In genomic region chr19:23478895-23479596, GRCm38 (mm10) we compare ENCODE assay signal across 9 mouse cellular contexts. TPM values are rescaled to one million over a fixed set of nuclear protein-coding genes. Genes with fewer than 3 reads are reported as not detected.
A peak's percentile ranks its signal among the peaks of the same experiment; 100 is the strongest.
DNase-seq lines count a peak whose midpoint lies in the region; ATAC-seq and TF ChIP-seq lines count a peak whose summit lies in the region.
"Had no signal": no experiment of that assay in that cellular context is flagged by ENCODE, and none has a peak within 500 bp of the region (broad histone marks: within the 10 kb centered on the region; RNA-seq: fewer than 3 reads in every experiment).

No protein-coding gene starts in this region.

- no peak for TF ChIP-seq EP300 in heart, postnatal 0 days (IDR thresholded peaks at IDR 0.05; ENCODE audit: low read depth)

- no peaks in the 10 kb centered on the region for H3K27me3 ChIP-seq in heart, postnatal 0 days (ENCODE audit: control insufficient read depth, insufficient read depth, low read length)
- H3K27me3 ChIP-seq in heart, embryonic 10.5 days (ENCODE audit: insufficient read depth, poor library complexity, severe bottlenecking), result no peaks in the 10 kb centered on the region
- no peaks in the 10 kb centered on the region for H3K27me3 ChIP-seq in thymus, adult 2 months (ENCODE audit: control insufficient read depth, insufficient read depth, low read length)
- H3K27me3 ChIP-seq: neural tube, embryonic 12.5 days had no signal

- ATAC-seq in heart, postnatal 0 days (ENCODE audit: insufficient read depth, low read depth), result no peak
- no peak for ATAC-seq in monocyte, adult 5-6 weeks (replicated peaks; ENCODE audit: insufficient number of reproducible peaks, low FRiP score, low TSS enrichment, poor library complexity, severe bottlenecking)

- DNase-seq in heart, postnatal 0 days (ENCODE audit: low spot score), result peak; percentile 48
- no peak for DNase-seq in heart, embryonic 10.5 days (ENCODE audit: low spot score)
- peak; percentile 10 for DNase-seq in thymus, adult 2 months
- DNase-seq in thymus, adult 18-20 months, result no peak
- DNase-seq in kidney, postnatal 36 days, result peak; percentile 4 to 70
- DNase-seq in spleen, postnatal 4 days (ENCODE audit: low spot score in 2 of 2), result no peak

- no peaks in the 10 kb centered on the region for H3K36me3 ChIP-seq in heart, postnatal 0 days (replicated peaks; ENCODE audit: control insufficient read depth, insufficient read depth, low read length)
- H3K36me3 ChIP-seq in heart, embryonic 10.5 days, result no peaks in the 10 kb centered on the region
- no peaks in the 10 kb centered on the region for H3K36me3 ChIP-seq in thymus, adult 2 months (ENCODE audit: control insufficient read depth, insufficient read depth, low read length)
- H3K36me3 ChIP-seq: neural tube, embryonic 12.5 days had no signal

- no peaks in the 10 kb centered on the region for H3K9me3 ChIP-seq in heart, postnatal 0 days (replicated peaks; ENCODE audit: control insufficient read depth, low read length)
- no peaks in the 10 kb centered on the region for H3K9me3 ChIP-seq in heart, embryonic 10.5 days
- H3K9me3 ChIP-seq: neural tube, embryonic 12.5 days had no signal

- no peak overlapping the region for H3K4me2 ChIP-seq in heart, postnatal 0 days (ENCODE audit: low read depth, low read length)
- H3K4me2 ChIP-seq: neural tube, embryonic 12.5 days had no signal

- no peak for TF ChIP-seq POLR2A in thymus, adult 2 months (IDR thresholded peaks at IDR 0.05; ENCODE audit: control insufficient read depth, extremely low read depth, insufficient read depth, low read length, poor library complexity)
- no peak for TF ChIP-seq POLR2A in cortical plate, adult 2 months (IDR thresholded peaks at IDR 0.05; ENCODE audit: extremely low read depth, insufficient read depth, low read length)

- H3K9ac ChIP-seq in heart, postnatal 0 days (replicated peaks; ENCODE audit: low read depth, low read length), result no peak overlapping the region
- H3K9ac ChIP-seq: neural tube, embryonic 12.5 days had no signal

- no peak overlapping the region for H3K4me3 ChIP-seq in heart, postnatal 0 days (ENCODE audit: low read depth, low read length)
- H3K4me3 ChIP-seq in heart, embryonic 10.5 days, result no peak overlapping the region
- no peak overlapping the region for H3K4me3 ChIP-seq in thymus, adult 2 months (ENCODE audit: control insufficient read depth, insufficient read depth, low read length)
- H3K4me3 ChIP-seq in cortical plate, adult 2 months (ENCODE audit: insufficient read depth, low read length), result no peak overlapping the region
- H3K4me3 ChIP-seq: neural tube, embryonic 12.5 days had no signal

- H3K27ac ChIP-seq in heart, postnatal 0 days (ENCODE audit: low read depth), result no peak overlapping the region
- H3K27ac ChIP-seq in heart, embryonic 10.5 days, result no peak overlapping the region
- H3K27ac ChIP-seq in thymus, adult 2 months (ENCODE audit: control insufficient read depth, insufficient read depth, low read length), result no peak overlapping the region
- no peak overlapping the region for H3K27ac ChIP-seq in cortical plate, adult 2 months (ENCODE audit: insufficient read depth, low read length)
- H3K27ac ChIP-seq: neural tube, embryonic 12.5 days had no signal

- TF ChIP-seq CTCF in heart, postnatal 0 days (IDR thresholded peaks at IDR 0.05; ENCODE audit: low read depth), result peak; percentile 60
- TF ChIP-seq CTCF in thymus, adult 2 months (IDR thresholded peaks at IDR 0.05; ENCODE audit: borderline replicate concordance, control insufficient read depth, extremely low read depth, insufficient read depth, low read length, poor library complexity), result no peak
- TF ChIP-seq CTCF in cortical plate, adult 2 months (IDR thresholded peaks at IDR 0.05; ENCODE audit: extremely low read depth, insufficient read depth, low read length), result peak; percentile 35; the same call in 1 of the 2 replicates

- 14% methylated on average over 10 of the region's 10 CpGs for WGBS in heart, postnatal 0 days
- 15% methylated on average over 10 of the region's 10 CpGs for WGBS in heart, embryonic 10.5 days
- 40% methylated on average over 10 of the region's 10 CpGs for WGBS in thymus, adult 2 months

- no peaks in the 10 kb centered on the region for H3K4me1 ChIP-seq in heart, postnatal 0 days (ENCODE audit: control insufficient read depth, insufficient read depth)
- H3K4me1 ChIP-seq in heart, embryonic 10.5 days, result no peaks in the 10 kb centered on the region; the same call in 1 of the 2 replicates
- H3K4me1 ChIP-seq in thymus, adult 2 months (replicated peaks; ENCODE audit: control insufficient read depth, insufficient read depth, low read length), result no peaks in the 10 kb centered on the region
- H3K4me1 ChIP-seq in cortical plate, adult 2 months (ENCODE audit: control insufficient read depth, insufficient read depth, low read length), result no peaks in the 10 kb centered on the region
- H3K4me1 ChIP-seq: neural tube, embryonic 12.5 days had no signal

RNA-seq across cellular contexts. Expression of gene Mamdc2, which starts 30.8 kb away (rescaled TPM):
- total RNA-seq in heart, postnatal 0 days (2014; rRNA removed; ENCODE audit: low replicate concordance), result 2.2 and 2.8 TPM in 2 replicates
- 1.1 and 1.5 TPM in 2 replicates for polyA plus RNA-seq in heart, postnatal 0 days (2015; fragmentation: Nextera tagmentation; extraction: Ambion mirVana)
- 1.6 and 1.8 TPM in 2 replicates for polyA plus RNA-seq in heart, embryonic 10.5 days (2016; fragmentation: Nextera tagmentation; extraction: Ambion mirVana)
- polyA plus RNA-seq in thymus, adult 2 months (2012; rRNA removed), result 0.20 and 0.32 TPM in 2 replicates
- 0.89 and 0.92 TPM in 2 replicates for polyA plus RNA-seq in cortical plate, adult 2 months (2012; rRNA removed)
- total RNA-seq in monocyte, adult 5-6 weeks (2017), result 0.75 to 2.2 TPM in 2 of 3 replicates, not detected in the other

Comparison
In these comparisons a context has a peak if more than half of its experiments do, and no peak if none do; other contexts are left out.
1. DNase-seq: peak in heart, postnatal 0 days (single experiment), thymus, adult 2 months (single experiment) and kidney, postnatal 36 days (2 of 2); none in heart, embryonic 10.5 days (single experiment), thymus, adult 18-20 months (0 of 2) and spleen, postnatal 4 days (0 of 2).